Mouse (Mus musculus) urinary bladder, adult 18-20 months (tissue): ENCODE measurements around the gene Hhipl1.
A peak's percentile ranks its signal among the peaks of the same experiment; 100 is the strongest.

Experiments used
- DNase-seq, 2 experiments: peaks; one replicate each; pipeline ENCODE4 v3.0.0; 2022; ENCODE audit warnings: low spot score in 2 of 2, mixed read lengths in 2 of 2

Gene Hhipl1

DNA sequence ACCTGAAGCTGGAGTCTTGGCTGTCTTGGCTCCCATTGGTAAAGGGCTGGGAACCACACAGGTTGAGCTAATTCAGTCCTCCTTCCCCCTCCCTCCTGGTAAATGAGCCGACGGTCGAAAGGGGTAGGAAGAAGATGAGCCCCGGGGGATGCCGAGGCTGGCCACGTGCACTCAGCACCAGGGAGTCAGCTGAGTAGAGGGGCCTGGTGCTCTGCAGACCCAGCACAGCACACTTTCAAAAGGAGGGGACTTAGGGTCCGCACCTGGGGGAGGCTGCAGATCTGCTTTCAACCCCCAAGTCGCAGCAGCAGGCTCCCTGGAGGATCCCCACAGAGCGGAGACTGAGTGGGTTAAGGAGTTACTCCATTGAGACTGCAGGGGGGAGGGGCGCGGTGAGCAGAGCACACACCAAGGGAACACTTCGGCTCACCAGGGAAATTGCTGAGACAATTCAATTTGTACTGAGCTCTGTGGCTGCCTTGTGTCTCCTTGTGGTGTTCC lies 28.7 kb upstream of the Hhipl1 start:
- no peak for DNase-seq

DNA sequence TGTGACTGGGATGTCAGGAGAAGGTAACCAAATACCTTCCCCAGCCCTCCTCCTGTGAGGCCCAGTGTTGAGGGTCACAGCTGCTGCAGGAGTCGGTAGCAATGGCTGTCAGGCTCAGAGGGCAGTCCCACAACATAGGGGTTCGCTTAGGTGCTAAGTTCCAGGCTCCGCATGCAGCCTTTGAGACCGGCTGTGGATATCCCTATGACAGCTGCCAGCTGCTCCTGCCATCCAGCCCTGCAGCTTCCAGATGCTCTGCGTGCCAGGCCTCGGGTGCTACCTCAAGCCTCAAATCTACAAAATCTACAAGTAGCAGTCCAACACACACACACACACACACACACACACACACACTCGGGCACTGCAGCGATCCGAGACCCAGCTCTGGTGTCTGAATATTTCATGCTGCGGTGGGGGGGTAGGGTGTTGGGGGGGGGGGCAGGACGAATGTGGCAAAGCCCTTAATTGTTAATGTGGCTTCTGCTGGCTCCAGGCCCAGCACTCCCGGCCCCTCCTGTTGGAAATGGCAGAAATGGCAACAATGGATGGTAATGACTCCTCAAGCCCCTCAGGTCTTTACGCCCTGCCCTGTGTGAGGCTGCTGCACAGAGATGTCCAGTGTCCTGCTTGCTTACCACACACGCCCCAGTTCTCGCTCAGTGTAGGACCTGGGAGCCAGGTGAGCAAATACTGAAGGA lies 27.7 kb upstream of the Hhipl1 start:
- no peak for DNase-seq

DNA sequence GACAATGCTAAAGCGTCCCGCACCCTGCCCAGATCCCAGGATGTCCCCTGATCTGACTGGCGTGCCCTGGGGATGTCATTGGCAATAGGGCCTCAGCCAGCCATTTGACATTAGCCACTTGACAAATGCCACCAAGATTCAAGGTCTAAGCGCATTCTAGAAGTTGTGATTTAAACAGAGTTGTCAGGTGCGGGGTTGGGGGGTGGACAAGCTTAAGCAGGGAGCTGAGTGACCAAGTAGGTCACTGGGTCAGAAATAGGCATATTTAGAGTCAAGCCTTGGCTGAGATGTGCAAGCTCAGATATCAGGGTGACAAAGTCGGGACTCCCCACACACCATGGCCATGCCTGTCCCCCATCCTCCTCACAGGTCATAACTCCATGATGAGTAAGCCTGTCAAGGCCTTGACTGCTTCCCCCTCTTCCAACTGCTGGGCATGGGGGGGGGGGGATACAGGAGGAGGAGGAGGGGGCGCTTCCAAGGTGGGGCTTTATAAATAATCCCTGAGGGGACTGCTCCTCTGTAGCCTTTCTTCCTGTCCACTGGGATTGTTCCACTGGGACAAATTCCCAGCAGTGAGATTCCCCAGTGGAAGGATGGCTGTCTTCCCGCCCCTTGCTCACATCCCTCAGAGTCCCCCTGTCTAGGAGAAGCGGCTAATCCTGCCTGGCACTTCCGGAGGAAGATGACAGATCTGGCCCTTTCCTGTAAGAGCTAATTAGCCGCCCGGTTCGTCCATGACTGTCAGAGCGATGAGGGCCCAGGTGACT lies 21.4 kb upstream of the Hhipl1 start:
- no peak for DNase-seq

GRCm38 (mm10) chr12:108285225-108286011 lies 20.7 kb upstream of the Hhipl1 start:
- no peak for DNase-seq

DNA sequence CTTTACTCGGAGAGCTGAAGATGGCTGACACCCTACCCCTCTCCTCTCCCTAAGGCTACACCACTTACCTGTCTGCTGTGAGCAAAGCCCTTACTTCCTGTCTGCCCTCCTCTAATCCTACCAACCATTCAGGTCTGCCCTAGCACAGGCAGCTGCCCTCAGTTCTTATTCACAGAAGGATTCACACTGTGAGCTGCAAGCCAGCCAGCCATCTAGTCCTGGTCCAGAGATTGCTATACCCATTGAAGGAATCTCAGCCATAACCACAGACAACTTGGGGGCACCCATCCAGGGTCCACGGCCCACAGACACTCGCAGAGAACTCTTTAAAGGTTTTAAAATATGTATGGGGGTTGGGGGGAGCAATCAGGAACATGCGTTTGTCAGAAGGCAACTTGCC lies 19.7 kb upstream of the Hhipl1 start:
- no peak for DNase-seq

DNA sequence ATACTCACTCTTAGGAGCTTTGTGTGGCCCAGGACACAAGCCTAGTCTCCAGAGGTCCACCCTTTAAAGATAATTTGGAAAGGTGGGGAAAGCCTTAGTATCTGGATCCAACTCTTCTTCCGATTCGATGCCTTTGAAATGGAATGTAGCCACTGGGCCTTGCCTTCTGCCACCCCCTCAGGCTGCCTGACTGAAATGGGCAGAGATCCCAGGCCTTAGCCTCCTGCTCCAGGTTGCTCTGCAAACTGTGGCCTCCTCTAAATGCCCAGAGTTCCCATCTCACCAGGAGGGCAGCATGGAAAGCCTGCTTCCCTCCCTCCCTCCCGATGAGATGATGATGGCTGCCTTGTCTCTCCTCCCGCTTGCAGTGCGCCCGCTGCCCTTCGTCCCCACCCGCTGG lies 19.1 kb upstream of the Hhipl1 start:
- DNase-seq, result no peak

DNA sequence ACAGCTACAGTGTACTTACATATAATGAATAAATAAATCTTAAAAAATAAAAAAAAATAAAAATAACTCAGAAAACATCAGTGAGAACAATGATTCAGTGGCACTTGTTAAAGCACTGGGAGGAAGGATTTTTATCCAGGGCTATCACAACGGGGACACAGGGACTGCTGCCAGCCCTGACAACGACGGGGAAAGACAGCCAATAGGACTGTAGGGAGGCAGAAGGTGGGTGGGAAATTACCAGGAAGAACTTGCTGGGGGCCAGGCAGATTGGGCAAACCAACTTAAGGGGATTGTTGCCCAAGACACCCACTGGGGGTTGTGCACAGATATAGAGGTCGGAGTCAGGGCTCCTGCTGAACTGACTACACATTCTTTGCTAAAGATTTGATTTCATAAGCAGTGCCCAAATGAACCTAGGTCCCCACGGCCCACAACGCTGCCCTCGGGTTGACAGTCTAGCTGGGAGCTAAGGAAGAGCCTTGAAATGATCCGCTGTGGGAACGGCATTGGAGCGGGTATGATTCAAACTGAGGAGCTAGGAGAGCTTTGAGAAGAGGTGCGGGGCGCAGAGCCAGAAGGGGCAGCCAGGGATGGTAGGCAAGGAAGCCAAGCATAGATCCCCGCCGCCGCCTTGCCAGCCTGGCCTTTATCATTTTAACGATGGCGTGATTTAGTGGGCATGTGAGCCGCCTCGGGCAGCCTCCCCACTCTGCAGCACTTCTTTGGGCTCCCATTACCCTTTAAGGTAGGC lies 17.8 kb upstream of the Hhipl1 start:
- DNase-seq, result no peak

- no peak for DNase-seq
These were observed 13.7 kb upstream of the Hhipl1 start for GRCm38 (mm10) chr12:108292419-108292818.

- DNase-seq, result peak; percentile 53 to 61
These were observed 13.1 kb upstream of the Hhipl1 start for GRCm38 (mm10) chr12:108292957-108293356.

DNA sequence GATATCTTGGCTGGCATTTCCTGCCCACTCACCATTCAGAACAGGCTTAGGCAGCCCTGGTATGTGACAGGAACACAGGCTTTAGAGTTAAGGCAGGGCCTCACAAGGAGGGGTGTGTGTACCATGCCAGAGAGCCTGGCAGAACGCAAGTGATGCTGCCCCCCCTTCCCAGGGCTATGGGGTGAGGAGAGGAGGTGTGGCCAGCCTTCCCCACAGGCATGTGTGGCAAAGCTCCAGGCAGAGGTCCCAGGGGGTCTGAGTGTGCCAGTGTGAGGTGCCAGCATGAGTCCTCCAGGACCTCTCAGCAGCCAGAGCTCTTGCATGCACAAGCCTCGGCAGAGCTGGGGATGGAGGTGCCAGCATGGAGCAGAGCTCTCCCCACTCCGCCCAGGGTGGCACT lies 11.4 kb upstream of the Hhipl1 start:
- no peak for DNase-seq

- no peak for DNase-seq
These were observed 9.0 kb upstream of the Hhipl1 start for GRCm38 (mm10) chr12:108297033-108297432.

- no peak for DNase-seq
These were observed 5.1 kb upstream of the Hhipl1 start for GRCm38 (mm10) chr12:108301006-108301405.

DNA sequence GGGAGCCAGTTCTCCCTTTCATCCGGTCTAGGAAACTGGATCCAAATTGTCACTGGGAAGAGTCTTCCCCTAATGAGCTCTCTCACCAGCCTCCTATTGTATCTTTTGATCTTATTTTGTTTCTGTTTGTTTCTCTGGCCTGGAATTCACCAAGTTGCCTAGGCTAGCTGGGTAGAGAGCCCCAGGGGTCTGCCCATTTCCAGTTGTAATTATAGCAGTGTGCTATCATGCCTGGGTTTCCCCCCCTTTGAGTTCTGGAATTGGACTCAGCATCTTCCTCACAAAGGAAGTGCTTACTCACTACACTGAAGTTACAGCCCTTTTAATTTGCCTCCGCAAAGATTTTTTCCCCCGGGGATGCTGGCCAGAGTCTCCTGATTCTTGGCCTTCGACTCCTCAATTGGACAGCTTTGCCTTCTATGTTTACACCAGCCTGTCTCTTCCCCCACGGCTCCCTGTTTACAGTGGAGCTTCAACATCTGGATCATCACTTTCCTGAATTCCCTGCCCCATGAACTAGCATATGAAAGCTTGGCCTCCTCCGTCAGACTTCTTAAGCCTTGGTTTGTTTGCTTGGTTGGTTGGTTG lies 2.2 kb upstream of the Hhipl1 start:
- no peak for DNase-seq

- DNase-seq, result no peak
These were observed 898 bp upstream of the Hhipl1 start for GRCm38 (mm10) chr12:108305172-108305571.

DNA sequence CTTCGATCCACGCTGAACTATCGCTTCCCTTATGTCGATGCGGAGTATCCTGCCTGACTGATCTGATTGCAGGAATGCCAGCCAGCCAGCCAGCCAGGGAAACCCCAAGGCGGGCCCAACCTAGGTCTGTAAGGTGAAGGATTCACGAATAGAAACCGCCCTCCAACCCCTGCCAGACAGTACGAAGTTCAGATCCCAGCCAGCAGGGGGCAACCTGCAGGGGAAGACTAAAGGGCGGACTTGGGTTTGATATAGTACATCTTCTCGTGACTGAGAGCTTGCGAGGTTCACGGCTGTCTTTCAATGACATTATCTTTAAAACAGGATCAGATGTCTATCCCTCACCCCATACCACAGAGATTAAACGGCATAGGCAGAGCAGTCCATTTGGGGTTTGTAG lies 1.5 kb downstream of the Hhipl1 start:
- DNase-seq, result peak in 1 of 2 experiments; percentile 46

DNA sequence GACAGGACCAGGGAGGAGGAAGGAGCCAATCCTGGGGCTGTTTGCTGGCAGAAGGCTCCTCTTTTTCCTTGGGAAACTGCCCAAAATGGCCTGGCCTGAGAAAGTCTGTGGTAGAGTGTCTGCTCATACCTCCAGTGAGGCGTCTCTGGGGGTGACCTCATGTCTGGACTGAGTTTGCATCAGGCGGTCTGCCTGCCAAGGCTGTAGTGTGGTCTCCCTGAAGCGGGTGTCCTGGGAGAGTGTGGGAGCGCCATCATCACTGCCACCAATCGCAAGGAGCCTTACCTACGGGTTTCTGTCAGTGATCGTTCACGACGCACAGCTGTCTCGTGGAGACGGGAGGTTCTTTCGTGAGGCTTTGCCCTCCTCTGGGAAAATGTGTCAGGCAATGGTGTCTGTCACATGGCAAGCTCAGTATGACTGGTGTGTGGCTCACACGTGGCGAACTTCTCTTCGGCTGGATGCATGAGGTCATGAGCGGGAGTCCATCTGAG lies 2.3 kb downstream of the Hhipl1 start:
- DNase-seq, result peak in 1 of 2 experiments; percentile 39

DNA sequence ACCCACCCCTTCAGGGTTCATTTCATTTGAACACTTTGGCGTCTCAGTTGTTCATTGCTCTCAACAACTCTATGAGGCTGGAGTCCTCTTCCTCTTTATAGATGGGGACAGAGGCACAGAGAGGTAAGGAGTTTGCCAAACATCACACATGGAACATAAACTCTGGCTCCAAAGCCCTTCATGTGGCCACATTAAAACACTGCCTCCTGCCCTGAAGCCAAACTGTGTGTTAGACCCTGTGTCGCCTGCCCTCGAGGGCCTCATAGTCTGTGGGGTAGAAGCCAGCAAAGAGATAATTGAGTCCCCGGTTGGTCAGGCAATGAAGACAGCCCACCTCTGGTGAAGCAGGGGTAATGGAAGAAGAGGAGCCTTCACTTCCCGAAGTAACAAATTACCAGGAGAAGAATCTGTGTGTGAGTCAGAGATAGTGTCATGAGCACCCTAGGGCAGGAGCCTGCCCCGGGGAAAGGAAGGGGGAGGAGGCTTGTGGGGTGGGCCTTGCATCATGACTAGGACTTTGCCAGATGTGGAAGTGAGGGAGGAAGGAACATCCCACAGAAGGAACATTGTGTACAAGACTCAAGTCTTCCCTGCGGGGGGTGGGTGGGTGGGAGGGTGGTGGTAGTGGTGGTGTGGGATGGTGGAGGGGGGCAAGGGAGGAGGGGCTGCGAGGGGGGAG lies 3.2 kb downstream of the Hhipl1 start:
- peak in 1 of 2 experiments; percentile 42 for DNase-seq

DNA sequence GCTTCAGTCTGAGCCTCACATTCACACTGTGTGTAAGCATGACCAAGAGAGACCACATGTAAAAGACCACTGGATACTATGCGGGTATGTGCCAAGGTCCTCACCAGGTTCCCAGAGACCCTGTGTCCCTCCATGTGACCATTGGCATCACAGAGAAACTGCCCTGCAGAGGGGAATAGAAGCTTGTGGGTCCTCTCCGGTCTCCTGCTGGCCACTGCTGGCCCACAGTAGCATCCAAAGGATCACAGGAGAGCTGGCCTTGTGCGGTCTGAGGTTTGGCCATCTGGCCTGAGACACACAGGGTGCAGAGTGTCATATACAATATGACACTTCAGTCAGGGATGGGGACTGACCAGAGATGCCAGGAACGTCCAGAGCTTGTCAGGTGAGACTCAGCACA lies 4.0 kb downstream of the Hhipl1 start:
- DNase-seq, result no peak

GRCm38 (mm10) chr12:108310456-108311027 lies 4.5 kb downstream of the Hhipl1 start:
- DNase-seq, result no peak

DNA sequence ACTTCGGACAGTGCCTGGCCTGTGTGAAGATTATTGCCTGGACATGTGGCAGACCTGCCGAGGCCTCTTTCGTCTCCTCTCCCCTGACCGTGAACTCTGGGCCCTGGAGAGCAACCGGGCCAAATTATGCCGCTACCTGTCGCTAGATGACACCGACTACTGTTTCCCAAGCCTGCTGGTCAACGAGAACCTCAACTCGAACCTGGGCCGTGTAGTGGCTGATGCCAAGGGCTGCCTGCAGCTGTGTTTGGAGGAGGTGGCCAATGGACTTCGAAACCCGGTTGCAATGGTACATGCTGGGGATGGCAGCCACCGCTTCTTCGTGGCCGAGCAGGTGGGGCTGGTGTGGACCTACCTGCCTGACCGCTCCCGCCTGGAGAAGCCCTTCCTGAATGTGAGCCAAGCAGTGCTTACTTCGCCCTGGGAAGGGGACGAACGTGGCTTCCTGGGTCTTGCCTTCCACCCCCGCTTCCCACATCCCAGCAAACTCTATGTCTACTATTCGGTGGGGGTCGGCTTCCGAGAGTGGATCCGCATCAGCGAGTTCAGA lies 5.7 kb downstream of the Hhipl1 start:
- no peak for DNase-seq
